Mouse (Mus musculus) bone marrow, adult 2 months (tissue): ENCODE results near the gene Myo15b. TPM values are rescaled to one million over a fixed set of nuclear protein-coding genes. Genes with fewer than 3 reads are reported as not detected.

Experiments used
- H3K27ac ChIP-seq: fragments of 200-500 bp; 2 replicates; pipeline ENCODE4 v1.5.1; 2012; ENCODE audit warnings: low read depth, mild to moderate bottlenecking, control low read depth, inconsistent platforms, low read length; ENCODE audit not compliant: control insufficient read depth, poor library complexity, insufficient read depth
- H3K4me1 ChIP-seq: fragments of 200-500 bp; 2 replicates; pipeline ENCODE4 v1.6.1; 2011; ENCODE audit warnings: low read length; ENCODE audit not compliant: control insufficient read depth, insufficient read depth
- H3K4me3 ChIP-seq: fragments of 200-500 bp; replicated peaks from 2 replicates; pipeline ENCODE3; 2011; ENCODE audit warnings: mild to moderate bottlenecking, low read depth, low read length, control low read depth; ENCODE audit not compliant: control insufficient read depth
- CTCF ChIP-seq: fragments of 200-500 bp; IDR thresholded peaks from 2 replicates; pipeline ENCODE4 v1.5.1; 2011; ENCODE audit warnings: low read length, control low read depth; ENCODE audit not compliant: control insufficient read depth, insufficient read depth
- POLR2A ChIP-seq: fragments of 200-500 bp; IDR thresholded peaks from 2 replicates; pipeline ENCODE4 v1.6.1; 2011; ENCODE audit warnings: low read depth, mild to moderate bottlenecking, control low read depth, low read length, borderline replicate concordance; ENCODE audit not compliant: control insufficient read depth
- WGBS: fragments of 180-500 bp; shearing (Covaris S2); methylation state at CpG from one replicate; pipeline ENCODE4 v1.1.7; 2018; 5-methylcytosine and 5-hydroxymethylcytosine counted together
- polyA plus RNA-seq: library from polyadenylated mRNA; stranded (reverse); fragments of >200 nt; gene quantifications from 2 replicates; pipeline ENCODE4 v1.2.4, GENCODE M21; 2011; ENCODE audit warnings: low replicate concordance; ENCODE audit not compliant: missing spikeins, insufficient read depth, insufficient read length

Myo15b gene
- polyA plus RNA-seq, 1 experiment: 0.57 TPM

GRCm38 (mm10) chr11:115875935-115876334, 17.7 kb downstream of the Myo15b start:
- no peak for TF ChIP-seq CTCF
- no peak for TF ChIP-seq POLR2A
- 77% methylated on average over 3 of the region's 3 CpGs for WGBS

GRCm38 (mm10) chr11:115876438-115876837, 18.2 kb downstream of the Myo15b start:
- WGBS: 82% methylated on average over 5 of the region's 5 CpGs
- Histone ChIP-seq H3K4me1 (no peaks in the 10 kb centered on the region), H3K4me3 (no peak overlapping the region), H3K27ac (no peak overlapping the region)
- no peak for TF ChIP-seq POLR2A
- TF ChIP-seq CTCF: no peak

More at GRCm38 (mm10) chr11:115875935-115876334, 17.7 kb downstream of the Myo15b start:
- H3K4me1 ChIP-seq: no peaks in the 10 kb centered on the region
- no peak overlapping the region for H3K4me3 ChIP-seq
- no peak overlapping the region for H3K27ac ChIP-seq

DNA sequence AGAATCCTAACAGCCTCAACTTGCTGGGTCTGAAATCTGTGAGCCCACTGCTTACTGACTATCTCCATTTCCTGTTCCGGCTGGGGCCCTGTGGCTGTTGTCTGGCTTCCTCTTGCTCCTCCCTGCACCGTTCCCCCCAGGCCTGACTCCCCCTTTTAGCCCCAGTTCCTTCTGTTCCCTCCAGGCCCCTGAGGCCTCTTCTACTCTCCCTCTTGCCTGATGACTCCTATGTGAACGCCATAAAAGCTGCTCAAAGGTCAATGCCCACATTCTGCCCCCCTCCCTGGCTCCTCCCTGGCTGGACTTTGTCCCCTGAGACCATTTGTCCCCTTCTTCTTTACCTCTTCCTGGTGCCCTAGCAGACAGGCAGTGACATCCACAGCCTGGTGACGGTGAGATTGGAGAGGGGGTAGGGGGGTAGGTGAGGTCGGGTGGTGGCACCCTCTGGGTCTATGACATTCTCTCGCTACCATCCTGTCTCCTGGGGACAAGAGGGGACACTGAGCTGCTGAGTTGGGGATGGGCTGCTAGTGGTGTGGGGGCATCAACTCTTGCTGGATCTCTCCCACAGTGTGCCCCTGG, 19.1 kb downstream of the Myo15b start:
- Histone ChIP-seq H3K27ac (no peak overlapping the region), H3K4me3 (no peak overlapping the region), H3K4me1 (no peaks in the 10 kb centered on the region)
- 29% methylated on average over 6 of the region's 6 CpGs for WGBS
- TF ChIP-seq POLR2A: no peak

- Histone ChIP-seq H3K27ac (no peak overlapping the region), H3K4me3 (no peak overlapping the region), H3K4me1 (no peaks in the 10 kb centered on the region)
- TF ChIP-seq CTCF: no peak
- TF ChIP-seq POLR2A: no peak
- 89% methylated on average over 8 of the region's 8 CpGs for WGBS
Observed at GRCm38 (mm10) chr11:115878071-115878470, 19.9 kb downstream of the Myo15b start.

- TF ChIP-seq CTCF (peak; percentile 91), POLR2A (no peak)
- H3K4me3 ChIP-seq: no peak overlapping the region
- no peak overlapping the region for H3K27ac ChIP-seq
- 18% methylated on average over 5 of the region's 5 CpGs for WGBS
- no peaks in the 10 kb centered on the region for H3K4me1 ChIP-seq
Observed at GRCm38 (mm10) chr11:115881002-115881401, 22.8 kb downstream of the Myo15b start.

DNA sequence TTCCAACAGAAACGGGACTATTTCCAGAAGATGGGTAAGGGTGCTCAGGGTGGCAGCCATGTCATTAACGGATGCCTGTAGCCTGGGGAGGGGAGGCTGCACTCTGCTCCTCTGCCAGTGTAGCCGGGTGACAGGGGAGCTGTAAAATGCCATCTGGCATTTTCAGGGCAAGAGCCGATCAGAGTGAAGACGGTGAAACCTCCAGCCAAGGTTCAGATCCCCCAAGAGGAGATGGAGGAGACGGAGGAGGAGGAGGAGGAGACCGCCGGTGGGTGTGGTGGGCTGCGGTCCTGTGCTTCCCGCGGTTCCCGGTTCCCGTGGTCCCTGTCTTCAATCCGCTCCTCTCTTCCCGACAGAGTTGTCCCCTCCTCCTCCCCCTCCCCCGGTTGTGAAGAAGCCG, 25.0 kb downstream of the Myo15b start:
- no peak for TF ChIP-seq POLR2A
- Histone ChIP-seq H3K4me3 (no peak overlapping the region), H3K27ac (no peak overlapping the region), H3K4me1 (peaks cover under 1% of the 10 kb centered on the region; the same call in 1 of the 2 replicates)
- WGBS: 62% methylated on average over 17 of the region's 17 CpGs

- no peak for TF ChIP-seq POLR2A
- no peak for TF ChIP-seq CTCF
Observed at GRCm38 (mm10) chr11:115884361-115884760, 26.2 kb downstream of the Myo15b start.

GRCm38 (mm10) chr11:115885281-115885680, 27.1 kb downstream of the Myo15b start:
- Histone ChIP-seq H3K4me3 (no peak overlapping the region), H3K4me1 (peaks cover 2% of the 10 kb centered on the region; the same call in 1 of the 2 replicates), H3K27ac (no peak overlapping the region)
- TF ChIP-seq POLR2A (no peak), CTCF (no peak)
- 63% methylated on average over 11 of the region's 11 CpGs for WGBS

More at GRCm38 (mm10) chr11:115884361-115884760, 26.2 kb downstream of the Myo15b start:
- Histone ChIP-seq H3K4me1 (peaks cover 2% of the 10 kb centered on the region; the same call in 1 of the 2 replicates), H3K27ac (no peak overlapping the region), H3K4me3 (no peak overlapping the region)
- WGBS: 81% methylated on average over 3 of the region's 3 CpGs

GRCm38 (mm10) chr11:115886446-115886845, 28.2 kb downstream of the Myo15b start:
- 86% methylated on average over 11 of the region's 11 CpGs for WGBS
- Histone ChIP-seq H3K4me1 (peaks cover 2% of the 10 kb centered on the region; the same call in 1 of the 2 replicates), H3K27ac (no peak overlapping the region), H3K4me3 (no peak overlapping the region)
- TF ChIP-seq CTCF (no peak), POLR2A (no peak)

- WGBS: 57% methylated on average over 5 of the region's 5 CpGs
- TF ChIP-seq POLR2A (no peak), CTCF (no peak)
- H3K27ac ChIP-seq: no peak overlapping the region
Observed at GRCm38 (mm10) chr11:115888020-115888419, 29.8 kb downstream of the Myo15b start.

More at GRCm38 (mm10) chr11:115888020-115888419, 29.8 kb downstream of the Myo15b start:
- Histone ChIP-seq H3K4me3 (no peak overlapping the region), H3K4me1 (peaks cover 2% of the 10 kb centered on the region; the same call in 1 of the 2 replicates)
